Mouse (Mus musculus) CD4-positive, CD25-positive, alpha-beta regulatory T cell, adult 2 months (primary cell): ENCODE measurements at regions not wholly inside any gene's neighbourhood (a gene's known extent, or its start where the extent isn't known, plus 50 kb on each side); places are given as distances from the start of the nearest gene placed in this dataset.

Experiments used
- DNase-seq: peaks from one replicate; pipeline ENCODE4 v3.0.0-alpha.2; 2012; ENCODE audit warnings: low read depth, low spot score

GRCm38 (mm10) chr4:89505368-89505819 is 173.8 kb upstream of the Dmrta1 start:
- no peak for DNase-seq

GRCm38 (mm10) chr4:89500232-89500631 is 179.0 kb upstream of the Dmrta1 start:
- no peak for DNase-seq

- DNase-seq = no peak
Measured at GRCm38 (mm10) chr4:89490947-89491346, 180.1 kb upstream of the Cdkn2b start.

- DNase-seq = no peak
Measured at GRCm38 (mm10) chr4:89487416-89488165, 176.8 kb upstream of the Cdkn2b start.

GRCm38 (mm10) chr4:89486963-89487362 is 176.1 kb upstream of the Cdkn2b start:
- DNase-seq = no peak

GRCm38 (mm10) chr4:89485981-89486531 is 175.2 kb upstream of the Cdkn2b start:
- DNase-seq = peak; percentile 6

GRCm38 (mm10) chr4:89478646-89479237 is 167.9 kb upstream of the Cdkn2b start:
- DNase-seq = peak; percentile 1

GRCm38 (mm10) chr4:89475848-89476247 is 165.0 kb upstream of the Cdkn2b start:
- DNase-seq = no peak

- DNase-seq = no peak
Measured at GRCm38 (mm10) chr4:89474836-89475541, 164.2 kb upstream of the Cdkn2b start.

- no peak for DNase-seq
Measured at GRCm38 (mm10) chr4:89471426-89471825, 160.6 kb upstream of the Cdkn2b start.

GRCm38 (mm10) chr4:89470756-89471155 is 159.9 kb upstream of the Cdkn2b start:
- DNase-seq = no peak

GRCm38 (mm10) chr4:89469883-89470282 is 159.0 kb upstream of the Cdkn2b start:
- DNase-seq = no peak

GRCm38 (mm10) chr4:89469406-89469805 is 158.6 kb upstream of the Cdkn2b start:
- DNase-seq = no peak

- DNase-seq = no peak
Measured at GRCm38 (mm10) chr4:89466766-89467165, 155.9 kb upstream of the Cdkn2b start.

GRCm38 (mm10) chr4:89463121-89463520 is 152.3 kb upstream of the Cdkn2b start:
- no peak for DNase-seq

GRCm38 (mm10) chr4:89460170-89460762 is 149.4 kb upstream of the Cdkn2b start:
- no peak for DNase-seq

GRCm38 (mm10) chr4:89459346-89459666 is 148.5 kb upstream of the Cdkn2b start:
- DNase-seq = no peak

GRCm38 (mm10) chr4:89458628-89459345 is 147.9 kb upstream of the Cdkn2b start:
- no peak for DNase-seq

- DNase-seq = no peak
Measured at GRCm38 (mm10) chr4:89457861-89458260, 147.0 kb upstream of the Cdkn2b start.

- DNase-seq = no peak
Measured at GRCm38 (mm10) chr4:89454926-89455325, 144.1 kb upstream of the Cdkn2b start.

- no peak for DNase-seq
Measured at GRCm38 (mm10) chr4:89453051-89453450, 142.2 kb upstream of the Cdkn2b start.
